Mouse (Mus musculus) stomach, postnatal 0 days (tissue): ENCODE measurements around the gene Pcdh7.

Experiments
- CTCF ChIP-seq: IDR thresholded peaks from 2 replicates; pipeline ENCODE4 v1.5.1; 2016; ENCODE audit warnings: antibody characterized with exemption, low read depth, mild to moderate bottlenecking, moderate library complexity
- EP300 ChIP-seq: optimal IDR thresholded peaks from 2 replicates; pipeline ENCODE3; 2016; ENCODE audit warnings: antibody characterized with exemption

DNA sequence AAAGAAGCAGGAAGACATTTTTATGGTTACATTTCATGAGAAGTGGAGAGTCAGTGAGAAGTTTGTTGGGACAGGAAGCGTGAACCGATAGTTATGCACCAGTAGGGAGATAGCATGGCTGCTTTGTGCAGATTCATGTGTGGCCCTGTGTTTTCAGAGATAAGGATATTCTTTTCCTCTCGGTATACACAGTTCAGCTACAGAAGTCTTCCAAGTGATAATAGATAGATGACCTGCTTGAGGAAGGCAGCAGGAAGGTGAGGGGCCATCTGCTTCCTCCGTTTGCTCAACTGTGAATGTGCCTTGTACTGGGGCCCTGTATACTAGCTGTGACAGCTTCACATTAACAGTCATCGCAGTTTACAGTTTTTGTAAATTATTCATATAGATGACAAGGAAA lies 64.2 kb downstream of the Pcdh7 start:
- no peak for TF ChIP-seq CTCF
- no peak for TF ChIP-seq EP300
